Mouse (Mus musculus) cortical plate, adult 2 months (tissue): ENCODE measurements around the gene Sgpp2.

Experiments
- CTCF ChIP-seq: fragments of 200-500 bp; IDR thresholded peaks from 2 replicates; pipeline ENCODE4 v1.5.1; 2011; ENCODE audit warnings: mild to moderate bottlenecking, control low read depth, low read length; ENCODE audit not compliant: insufficient read depth; ENCODE audit errors: extremely low read depth
- POLR2A ChIP-seq: fragments of 200-500 bp; IDR thresholded peaks from 2 replicates; pipeline ENCODE4 v1.6.1; 2011; ENCODE audit warnings: mild to moderate bottlenecking, low read length, control low read depth; ENCODE audit not compliant: insufficient read depth; ENCODE audit errors: extremely low read depth

DNA sequence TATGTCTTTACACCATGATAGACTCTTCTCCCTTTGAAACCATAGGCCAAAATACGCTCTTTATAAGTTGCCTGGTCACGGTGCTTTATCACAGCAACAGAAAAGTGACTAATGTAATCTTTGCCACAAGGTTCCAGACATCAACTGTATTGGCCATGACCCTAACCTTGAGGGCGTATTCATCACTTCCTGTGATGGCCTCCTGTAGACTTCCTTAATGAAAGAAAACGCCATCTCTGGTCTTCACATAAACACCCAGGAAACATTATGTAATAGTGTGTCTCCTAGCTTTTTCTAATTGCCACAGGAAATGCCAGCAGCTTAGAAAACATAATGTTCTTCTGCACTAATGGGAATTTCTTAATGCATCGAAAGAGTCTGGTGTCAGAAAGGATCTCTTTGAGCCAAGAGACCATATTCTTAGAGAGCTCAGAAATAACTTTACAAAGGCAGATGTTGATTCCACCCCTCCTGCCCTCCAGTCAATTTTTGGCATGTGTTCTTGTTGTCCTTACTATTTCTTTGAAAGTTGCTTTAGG lies 20.5 kb downstream of the Sgpp2 start:
- TF ChIP-seq CTCF (no peak), POLR2A (no peak)
